Mouse (Mus musculus) urinary bladder, postnatal 25 days (tissue): ENCODE results near the gene Cby1.
"Not testable (repeated sequence)": the region's sequence is repeated elsewhere in the genome, so short reads cannot be mapped to it uniquely, and the experiment has no call there.

ENCODE experiments used
- DNase-seq: peaks from one replicate; pipeline ENCODE4 v3.0.0; 2022; ENCODE audit warnings: low spot score

Cby1 gene

GRCm38 (mm10) chr15:79658531-79659375, at the start of gene Cby1, which contains the start of gene Fam227a:
Cby1 (plus strand) TSS chr15:79659199.
Fam227a (minus strand) TSS chr15:79658956.
- peak; percentile 95 for DNase-seq

DNA sequence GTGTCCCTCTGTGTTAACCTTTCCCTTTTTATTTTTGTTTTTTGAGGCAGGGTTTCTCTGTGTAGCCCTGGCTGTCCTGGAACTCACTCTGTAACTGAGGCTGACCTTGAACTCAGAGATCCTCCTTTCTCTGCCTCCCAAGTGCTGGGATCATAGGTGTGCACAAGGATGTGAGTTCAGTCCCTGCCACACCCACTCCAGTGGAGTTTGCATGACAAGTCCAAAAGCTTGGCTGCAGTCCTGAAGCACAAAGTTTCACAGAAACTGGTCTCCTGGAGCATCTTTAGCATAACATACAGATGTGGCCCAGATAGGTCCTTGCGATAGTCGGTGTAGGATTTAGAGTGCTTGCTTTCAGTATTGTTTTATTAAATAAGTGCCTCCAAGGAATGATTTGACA, 49.8 kb upstream of the Cby1 start:
- DNase-seq, result no peak

DNA sequence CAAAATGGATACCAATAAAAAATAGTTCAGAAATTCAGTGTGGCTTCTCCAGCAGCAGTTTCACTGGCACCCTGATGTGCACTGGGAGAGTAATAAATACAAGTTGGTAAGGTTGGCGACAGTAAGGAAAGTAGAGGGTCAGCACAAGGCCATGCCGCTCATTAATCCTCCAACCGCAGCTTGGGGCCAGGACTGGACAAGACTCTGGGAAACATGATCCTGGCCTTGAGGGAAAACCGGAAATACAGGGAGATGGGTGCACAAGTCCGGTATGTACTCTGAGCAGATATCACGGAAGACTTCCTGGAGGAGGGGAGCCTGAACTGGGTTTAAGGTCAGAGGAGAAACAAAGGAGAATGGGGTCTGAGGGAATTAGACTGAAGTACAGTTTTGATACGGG, 43.5 kb upstream of the Cby1 start:
- no peak for DNase-seq

DNA sequence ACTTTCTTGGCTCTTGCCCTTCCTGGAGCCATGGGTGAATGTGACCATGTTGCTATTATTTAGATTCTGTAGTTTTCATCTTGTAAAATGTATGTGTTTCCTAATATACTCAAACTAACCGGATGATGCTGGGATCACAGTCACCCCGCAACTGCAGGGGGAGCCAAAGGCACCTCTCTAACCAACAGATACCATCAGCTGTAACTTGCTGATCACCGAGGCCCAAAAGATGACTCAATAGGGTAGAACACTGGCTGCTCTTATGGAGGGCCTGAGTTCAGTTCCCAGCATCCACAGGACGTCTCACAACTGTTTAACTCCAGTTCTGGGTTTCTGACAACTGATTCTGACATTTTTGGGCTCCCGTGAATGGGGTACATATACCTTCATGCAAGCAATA, 42.3 kb upstream of the Cby1 start:
- no peak for DNase-seq

- no peak for DNase-seq
Measured at GRCm38 (mm10) chr15:79617135-79617534, 41.9 kb upstream of the Cby1 start.

- no peak for DNase-seq
Measured at GRCm38 (mm10) chr15:79618456-79618855, 40.5 kb upstream of the Cby1 start.

- no peak for DNase-seq
Measured at GRCm38 (mm10) chr15:79619770-79620414, 39.1 kb upstream of the Cby1 start.

GRCm38 (mm10) chr15:79630471-79630870, 28.5 kb upstream of the Cby1 start:
- DNase-seq, result no peak

DNA sequence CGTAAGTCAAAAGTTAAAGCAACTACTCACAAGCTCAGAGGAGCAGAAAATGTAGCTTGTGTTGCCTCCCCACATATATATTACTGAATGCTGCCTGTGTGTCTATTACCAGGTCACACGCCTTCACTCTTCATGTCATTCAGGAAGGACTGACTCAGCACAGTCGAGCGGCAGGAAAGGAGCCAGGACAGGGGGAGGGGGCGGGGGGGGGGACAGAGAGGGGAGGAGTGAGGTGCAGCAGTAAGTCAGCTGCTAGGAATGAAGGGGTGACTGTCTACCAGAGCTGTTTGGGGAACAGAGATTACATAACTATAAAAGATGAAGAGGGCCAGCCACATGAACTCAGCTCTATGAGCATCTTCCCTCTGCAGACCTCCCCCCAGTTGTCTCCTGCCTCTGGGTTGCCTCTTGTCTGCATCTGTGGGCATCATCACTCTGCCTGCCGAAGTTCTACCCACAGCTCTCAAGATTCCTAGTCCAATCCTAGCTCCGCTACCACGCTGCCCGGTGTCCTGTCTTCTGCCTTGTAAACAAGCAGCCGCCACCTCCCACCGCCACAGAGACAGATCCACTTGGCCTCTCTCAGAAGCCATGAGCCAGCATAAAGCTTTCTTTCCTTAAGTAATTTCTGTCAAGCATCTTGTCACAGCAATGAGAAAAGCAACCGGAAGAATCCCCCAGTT, 17.7 kb upstream of the Cby1 start:
- no peak for DNase-seq

- DNase-seq, result no peak
Measured at GRCm38 (mm10) chr15:79645483-79645882, 13.5 kb upstream of the Cby1 start.

- no peak for DNase-seq
Measured at GRCm38 (mm10) chr15:79648130-79648529, 10.9 kb upstream of the Cby1 start.

DNA sequence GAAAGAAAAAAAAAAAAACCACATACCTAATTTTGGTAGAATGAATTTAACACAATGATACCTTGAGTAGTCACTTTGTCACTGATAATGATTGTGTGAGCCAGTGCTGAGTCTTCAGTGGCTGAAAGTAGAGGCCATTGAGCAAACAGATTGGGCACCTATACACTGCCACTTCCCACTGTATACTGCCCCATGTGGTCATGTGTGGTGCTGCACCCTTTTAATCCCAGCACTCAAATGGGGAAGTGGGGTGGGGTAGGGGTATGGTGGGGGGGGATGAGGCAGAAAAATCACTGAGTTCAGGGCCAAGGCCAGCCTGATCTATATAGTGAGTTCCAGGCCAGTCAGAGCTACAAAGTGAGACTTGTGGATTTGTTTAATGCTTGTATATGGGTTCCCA, 8.4 kb upstream of the Cby1 start:
- no peak for DNase-seq

GRCm38 (mm10) chr15:79651481-79651880, 7.5 kb upstream of the Cby1 start:
- DNase-seq, result no peak

- no peak for DNase-seq
Measured at GRCm38 (mm10) chr15:79656451-79656850, 2.5 kb upstream of the Cby1 start.

GRCm38 (mm10) chr15:79657837-79658530, 1.0 kb upstream of the Cby1 start:
- peak; percentile 80 for DNase-seq

DNA sequence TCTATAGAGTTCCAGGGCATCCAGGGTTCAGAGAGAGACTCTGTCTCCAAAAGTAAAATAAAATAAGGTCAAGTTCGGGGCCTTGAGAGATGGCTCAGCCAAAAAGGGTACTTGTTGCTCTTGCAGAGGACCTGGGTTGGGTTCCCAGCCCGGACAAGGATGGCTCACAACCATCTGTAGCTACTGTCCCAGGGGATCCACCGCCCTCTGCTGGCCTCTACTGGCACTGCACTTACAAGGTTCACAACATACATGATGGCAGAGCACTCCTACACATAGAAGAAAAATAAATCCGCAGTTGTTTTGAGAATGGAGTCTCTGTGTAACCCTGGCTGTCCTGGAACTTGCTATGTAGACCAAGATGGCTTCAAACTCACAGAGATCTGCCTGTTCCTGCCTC, 2.9 kb downstream of the Cby1 start:
- DNase-seq, result no peak

GRCm38 (mm10) chr15:79664666-79665065, 5.7 kb downstream of the Cby1 start:
- DNase-seq, result no peak

GRCm38 (mm10) chr15:79669195-79669594, 10.2 kb downstream of the Cby1 start:
- DNase-seq, result no peak

DNA sequence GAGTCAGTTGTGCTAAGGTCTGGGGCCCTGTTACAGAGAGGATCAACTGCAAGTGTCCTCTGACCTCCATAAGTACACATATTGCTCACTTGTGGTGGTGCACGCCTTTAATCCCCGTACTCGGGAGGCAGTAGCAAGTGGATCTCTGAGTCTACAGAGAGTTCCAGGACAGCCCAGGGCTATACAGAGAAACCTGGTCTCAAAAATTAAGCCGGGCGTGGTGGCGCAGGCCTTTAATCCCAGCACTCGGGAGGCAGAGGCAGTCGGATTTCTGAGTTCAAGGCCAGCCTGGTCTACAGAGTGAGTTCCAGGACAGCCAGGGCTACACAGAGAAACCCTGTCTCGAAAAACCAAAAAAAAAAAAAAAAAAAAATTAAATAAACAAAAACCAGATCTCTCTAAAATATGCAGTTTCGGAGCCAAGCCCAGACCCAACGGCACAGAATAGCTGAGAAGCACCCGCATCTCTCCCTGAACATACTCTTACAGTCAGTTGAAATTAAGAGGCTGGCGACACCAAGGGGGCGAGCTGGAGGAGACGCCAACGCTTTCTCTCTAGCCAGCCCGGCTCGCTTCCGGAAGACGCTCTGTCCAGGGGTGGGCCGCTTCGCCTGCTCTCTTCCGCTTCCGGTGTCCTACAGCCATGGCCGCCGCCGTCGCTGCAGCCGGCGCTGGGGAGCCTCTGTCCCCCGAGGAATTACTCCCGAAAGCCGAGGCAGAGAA, 11.4 kb downstream of the Cby1 start, which contains the start of gene Tomm22:
Tomm22 (plus strand) TSS at position 613 of the 723 bp plus-strand sequence.
- DNase-seq, result peak; percentile 79

DNA sequence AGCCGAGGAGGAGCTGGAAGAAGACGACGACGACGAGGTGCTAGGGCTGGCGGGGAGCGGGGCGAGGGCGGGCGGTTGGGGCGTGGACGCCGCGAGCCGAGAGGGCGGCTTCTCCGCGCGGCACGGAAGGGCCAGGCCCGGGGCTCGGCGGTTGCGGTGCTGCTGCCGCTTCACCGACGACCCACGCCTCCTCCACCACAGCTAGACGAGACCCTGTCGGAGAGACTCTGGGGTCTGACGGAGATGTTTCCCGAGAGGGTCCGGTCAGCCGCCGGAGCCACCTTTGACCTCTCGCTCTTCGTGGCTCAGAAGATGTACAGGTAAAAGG, 11.9 kb downstream of the Cby1 start:
- no peak for DNase-seq

GRCm38 (mm10) chr15:79671828-79672348, 12.9 kb downstream of the Cby1 start:
- DNase-seq, result not testable (repeated sequence)
